Mouse (Mus musculus): ENCODE measurements at regions not wholly inside any gene's neighbourhood (a gene's known extent, or its start where the extent isn't known, plus 50 kb on each side); places are given as distances from the start of the nearest gene placed in this dataset.

DNA sequence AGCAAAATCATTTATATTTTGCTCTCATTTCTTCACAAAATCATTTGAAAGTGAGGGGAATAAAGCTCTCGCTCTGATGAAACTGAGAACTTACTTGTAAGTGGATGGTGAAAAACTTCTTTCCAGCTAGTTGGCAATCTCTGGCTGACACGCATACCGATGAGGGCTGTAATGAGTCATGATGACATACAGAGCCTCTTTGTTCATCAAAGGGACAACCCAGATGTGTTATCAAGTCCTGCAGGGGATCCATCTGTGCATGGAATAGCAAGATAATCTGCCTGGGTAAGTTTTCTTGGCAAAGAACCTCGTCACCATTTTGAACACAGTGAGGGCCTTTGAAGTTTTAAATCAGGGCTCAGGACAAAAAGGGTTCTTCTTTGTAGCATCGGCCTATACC lies 67.9 kb upstream of the Slc24a2 start:
- H3K4me3 ChIP-seq (ENCODE audit: insufficient read depth, low read length), result no peak overlapping the region
- TF ChIP-seq CTCF (IDR thresholded peaks at IDR 0.05; ENCODE audit: borderline replicate concordance, insufficient read depth, low read length) (no peak), POLR2A (IDR thresholded peaks at IDR 0.05; ENCODE audit: low read depth, low read length) (no peak)
- no peak overlapping the region for H3K27ac ChIP-seq (ENCODE audit: insufficient read depth, low read length)
- H3K4me1 ChIP-seq (ENCODE audit: control insufficient read depth, insufficient read depth, low read length), result no peaks in the 10 kb centered on the region

DNA sequence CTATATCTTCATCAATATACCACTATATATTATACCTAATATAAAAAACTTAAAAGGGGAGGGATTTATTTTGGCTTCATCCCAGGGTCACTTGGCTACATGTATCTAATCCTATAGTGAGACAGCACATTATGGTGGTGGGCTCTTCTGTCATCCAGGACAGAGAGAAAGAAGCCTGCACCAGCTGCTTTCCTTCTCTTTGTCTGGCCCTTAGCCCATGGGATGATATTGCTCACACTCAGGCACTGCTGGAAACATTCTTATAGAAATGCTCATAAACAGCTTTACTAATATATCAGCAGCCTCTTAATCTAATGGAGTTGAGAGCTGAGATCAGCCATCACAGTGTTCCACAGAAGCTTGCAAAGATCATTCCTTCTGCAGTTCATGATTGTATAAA lies 64.3 kb upstream of the Slc24a2 start:
- Histone ChIP-seq H3K4me3 (ENCODE audit: insufficient read depth, low read length) (no peak overlapping the region), H3K4me1 (ENCODE audit: control insufficient read depth, insufficient read depth, low read length) (no peaks in the 10 kb centered on the region), H3K27ac (ENCODE audit: insufficient read depth, low read length) (no peak overlapping the region)
- TF ChIP-seq POLR2A (IDR thresholded peaks at IDR 0.05; ENCODE audit: low read depth, low read length) (no peak), CTCF (IDR thresholded peaks at IDR 0.05; ENCODE audit: borderline replicate concordance, insufficient read depth, low read length) (no peak)

All from embryonic fibroblast, embryonic 13.5 days (primary cell).